Mouse (Mus musculus): Measurements from ENCODE around the gene Svop. TPM values are rescaled to one million over a fixed set of nuclear protein-coding genes. Genes with fewer than 3 reads are reported as not detected.

The Svop gene
- polyA plus RNA-seq, 1 experiment from 2014 or later, result not detected

- H3K27ac ChIP-seq (ENCODE audit: low read depth, low read length), result no peak overlapping the region
- H3K36me3 ChIP-seq (ENCODE audit: control insufficient read depth, insufficient read depth, low read length), result peaks cover 8% of the 10 kb centered on the region; the same call in 1 of the 2 replicates
- H3K4me1 ChIP-seq (ENCODE audit: control insufficient read depth, insufficient read depth, low read length), result peaks cover 36% of the 10 kb centered on the region
These were observed 114.1 kb downstream of the Svop start for GRCm38 (mm10) chr5:113977309-113977708.

More at GRCm38 (mm10) chr5:113977309-113977708, 114.1 kb downstream of the Svop start:
- 79% methylated on average over 8 of the region's 8 CpGs for WGBS
- H3K4me2 ChIP-seq (replicated peaks; ENCODE audit: low read depth, low read length), result no peak overlapping the region
- H3K4me3 ChIP-seq (ENCODE audit: low read length), result no peak overlapping the region
- no peak for ATAC-seq (ENCODE audit: low FRiP score, low TSS enrichment)
- no peaks in the 10 kb centered on the region for H3K9me3 ChIP-seq (ENCODE audit: control insufficient read depth, low read length)
- no peak overlapping the region for H3K9ac ChIP-seq (ENCODE audit: low read depth, low read length)
- no peaks in the 10 kb centered on the region for H3K27me3 ChIP-seq (ENCODE audit: control insufficient read depth, insufficient read depth, low read length)

Other genes starting within 250 kb of the Svop start
- gene Coro1c, start 182.8 kb downstream of the Svop start, polyA plus RNA-seq (2014; fragmentation: Nextera tagmentation; extraction: Ambion mirVana), result 42.1 and 108 TPM in 2 replicates
- 18.5 and 28.2 TPM in 2 replicates for gene Ssh1, start 97.7 kb downstream of the Svop start, polyA plus RNA-seq (2014; fragmentation: Nextera tagmentation; extraction: Ambion mirVana)
- gene Dao, start 87.9 kb downstream of the Svop start, polyA plus RNA-seq (2014; fragmentation: Nextera tagmentation; extraction: Ambion mirVana), result 6.0 and 7.7 TPM in 2 replicates
- 9.3 and 10.7 TPM in 2 replicates for gene Usp30, start 26.1 kb downstream of the Svop start, polyA plus RNA-seq (2014; fragmentation: Nextera tagmentation; extraction: Ambion mirVana)
- gene Alkbh2, start 36.6 kb upstream of the Svop start, polyA plus RNA-seq (2014; fragmentation: Nextera tagmentation; extraction: Ambion mirVana), result 11.6 and 13.3 TPM in 2 replicates
- gene Ung, start 38.8 kb upstream of the Svop start, polyA plus RNA-seq (2014; fragmentation: Nextera tagmentation; extraction: Ambion mirVana), result 38.1 and 44.6 TPM in 2 replicates
- 4.4 and 4.8 TPM in 2 replicates for gene Acacb, start 55.0 kb upstream of the Svop start, polyA plus RNA-seq (2014; fragmentation: Nextera tagmentation; extraction: Ambion mirVana)
- gene Foxn4, start 182.2 kb upstream of the Svop start, polyA plus RNA-seq (2014; fragmentation: Nextera tagmentation; extraction: Ambion mirVana), result 0.11 TPM in 1 of 2 replicates, not detected in the other
- gene Myo1h, start 197.6 kb upstream of the Svop start, polyA plus RNA-seq (2014; fragmentation: Nextera tagmentation; extraction: Ambion mirVana), result 1.8 and 2.7 TPM in 2 replicates

Data from kidney, embryonic 14.5 days (tissue).